Mouse (Mus musculus) ES-E14 (cell line): ENCODE measurements around the gene Galt. TPM values are rescaled to one million over a fixed set of nuclear protein-coding genes. Genes with fewer than 3 reads are reported as not detected.

Source experiments
- DNase-seq: peaks from one replicate; pipeline ENCODE4 v3.0.0-alpha.2; 2013; ENCODE audit warnings: low read depth, low spot score
- H3K27ac ChIP-seq: 2 replicates; pipeline ENCODE4 v1.5.1; 2012; ENCODE audit warnings: low read depth, mild to moderate bottlenecking, low read length, moderate library complexity, mixed read lengths; ENCODE audit not compliant: poor library complexity, insufficient read depth, severe bottlenecking
- H3K36me3 ChIP-seq: 2 replicates; pipeline ENCODE4 v1.6.1; 2012; ENCODE audit warnings: mild to moderate bottlenecking, low read length, moderate library complexity, mixed read lengths; ENCODE audit not compliant: control insufficient read depth, poor library complexity, insufficient read depth, severe bottlenecking
- H3K4me1 ChIP-seq, 2 experiments: fragments of 150-350 bp in 1 of 2; sonication (generic) in 1 of 2; 2 replicates each; pipeline ENCODE4 v1.6.1; 2012; ENCODE audit warnings: low read length in 2 of 2, mild to moderate bottlenecking in 1 of 2, mixed read lengths in 1 of 2; ENCODE audit not compliant: control insufficient read depth in 2 of 2, insufficient read depth in 2 of 2, poor library complexity in 1 of 2
- H3K4me3 ChIP-seq, 2 experiments: fragments of 150-350 bp in 1 of 2; sonication (generic) in 1 of 2; 2 replicates each; pipeline ENCODE4 v1.5.1; 2012; ENCODE audit warnings: low read length in 2 of 2, low read depth in 1 of 2, mild to moderate bottlenecking in 1 of 2, mixed read lengths in 1 of 2; ENCODE audit not compliant: insufficient read depth in 1 of 2, poor library complexity in 1 of 2, severe bottlenecking in 1 of 2
- H3K9ac ChIP-seq: 2 replicates; pipeline ENCODE4 v1.6.1; 2012; ENCODE audit warnings: low read depth, mild to moderate bottlenecking, low read length, mixed read lengths; ENCODE audit not compliant: poor library complexity, insufficient read depth, severe bottlenecking
- H3K9me3 ChIP-seq: fragments of 150-350 bp; sonication (generic); 2 replicates; pipeline ENCODE4 v1.6.1; 2012; ENCODE audit warnings: low read depth, mild to moderate bottlenecking, low read length; ENCODE audit not compliant: control insufficient read depth, insufficient read depth
- CHD2 ChIP-seq: IDR thresholded peaks from 2 replicates; pipeline ENCODE4 v1.6.1; 2014; ENCODE audit warnings: mild to moderate bottlenecking, low read depth, low read length, inconsistent platforms
- HCFC1 ChIP-seq: IDR thresholded peaks from 2 replicates; pipeline ENCODE4 v1.6.1; 2012; ENCODE audit warnings: low read length, inconsistent platforms, borderline replicate concordance; ENCODE audit not compliant: insufficient read depth
- MAFK ChIP-seq: IDR thresholded peaks from 2 replicates; pipeline ENCODE4 v1.6.1; 2014; ENCODE audit warnings: mild to moderate bottlenecking, low read depth, low read length, inconsistent platforms; ENCODE audit not compliant: insufficient read depth
- ZC3H11A ChIP-seq: IDR thresholded peaks from 2 replicates; pipeline ENCODE4 v1.6.1; 2012; ENCODE audit warnings: low read depth, mild to moderate bottlenecking, inconsistent platforms, low read length, borderline replicate concordance
- ZNF384 ChIP-seq: IDR thresholded peaks from 2 replicates; pipeline ENCODE4 v1.6.1; 2012; ENCODE audit warnings: low read depth, low read length, inconsistent platforms
- in situ Hi-C, 2 experiments: fragments of 600-800 bp; cut with MboI; formaldehyde crosslinking; loops; one replicate each; pipeline ENCODE4 v1.15.1; 2025; ENCODE audit warnings: low sequenced_read_pairs in 2 of 2, inconsistent platforms in 1 of 2; ENCODE audit not compliant: unreplicated experiment in 2 of 2
- total RNA-seq: library from RNA; depleted of rRNA; stranded (reverse); fragments of 300-350 nt; gene quantifications from 2 replicates; pipeline ENCODE4 v1.2.3, GENCODE M21; 2012

Gene Galt
- total RNA-seq, 1 experiment = 26.9 TPM

- Histone ChIP-seq H3K27ac (no peak overlapping the region), H3K9ac (no peak overlapping the region), H3K36me3 (no peaks in the 10 kb centered on the region), H3K4me3 (no peak overlapping the region), H3K4me1 (no peaks in the 10 kb centered on the region), H3K9me3 (no peaks in the 10 kb centered on the region)
- in situ Hi-C loops = no loop called here
- TF ChIP-seq HCFC1 = no peak
- TF ChIP-seq CHD2 = no peak
- no peak for TF ChIP-seq MAFK
- TF ChIP-seq ZC3H11A = no peak
- TF ChIP-seq ZNF384 = no peak
- DNase-seq = no peak
Observed at GRCm38 (mm10) chr4:41745021-41745420, 10.0 kb upstream of the Galt start.

- in situ Hi-C loops = no loop called here
- Histone ChIP-seq H3K4me3 (peak within 1 kb of the TSS; percentile 87 to 93), H3K9ac (peak within 1 kb of the TSS; percentile 88), H3K9me3 (no peaks in the 10 kb centered on the region), H3K4me1 (peaks cover 2 to 12% of the 10 kb centered on the region in 2 experiments; a peak in 2 of 4 replicates), H3K27ac (peak within 1 kb of the TSS; percentile 69), H3K36me3 (peaks cover 11% of the 10 kb centered on the region; the same call in 1 of the 2 replicates)
- TF ChIP-seq CHD2 (0 out of 2 replicates have a peak, but pooled peaks have one; percentile 20), ZC3H11A (peak; percentile 60; the same call in 1 of the 2 replicates), ZNF384 (peak; percentile 67; the same call in 1 of the 2 replicates), HCFC1 (no peak)
- peak; percentile 94 for DNase-seq
Observed at GRCm38 (mm10) chr4:41755338-41756305, 594 bp downstream of the Galt start, which contains the start of gene Sigmar1. Gene Sigmar1 (minus strand): TSS chr4:41756157.

GRCm38 (mm10) chr4:41756440-41756839 lies 1.4 kb downstream of the Galt start:
- Histone ChIP-seq H3K4me3 (peak overlapping the region; percentile 87 to 93), H3K4me1 (peaks cover 2 to 16% of the 10 kb centered on the region in 2 experiments; a peak in 2 of 4 replicates), H3K36me3 (peaks cover 11% of the 10 kb centered on the region; the same call in 1 of the 2 replicates), H3K9ac (peak overlapping the region; percentile 60), H3K27ac (no peak overlapping the region), H3K9me3 (no peaks in the 10 kb centered on the region)
- no peak for TF ChIP-seq CHD2
- no peak for TF ChIP-seq ZC3H11A
- no peak for TF ChIP-seq HCFC1
- TF ChIP-seq MAFK = no peak
- no peak for TF ChIP-seq ZNF384
- DNase-seq = no peak
- in situ Hi-C loops = no loop called here

GRCm38 (mm10) chr4:41757321-41757720 lies 2.3 kb downstream of the Galt start:
- Histone ChIP-seq H3K4me1 (peaks cover 2 to 16% of the 10 kb centered on the region in 2 experiments; a peak in 2 of 4 replicates), H3K9ac (no peak overlapping the region), H3K27ac (no peak overlapping the region), H3K9me3 (no peaks in the 10 kb centered on the region), H3K4me3 (no peak overlapping the region), H3K36me3 (peaks cover 11% of the 10 kb centered on the region; the same call in 1 of the 2 replicates)
- DNase-seq = no peak
- in situ Hi-C loops = no loop called here
- TF ChIP-seq HCFC1 = no peak
- TF ChIP-seq CHD2 = no peak
- no peak for TF ChIP-seq ZC3H11A
- no peak for TF ChIP-seq MAFK
- no peak for TF ChIP-seq ZNF384
